Mouse (Mus musculus): ENCODE measurements around the gene 1700057G04Rik.

DNA sequence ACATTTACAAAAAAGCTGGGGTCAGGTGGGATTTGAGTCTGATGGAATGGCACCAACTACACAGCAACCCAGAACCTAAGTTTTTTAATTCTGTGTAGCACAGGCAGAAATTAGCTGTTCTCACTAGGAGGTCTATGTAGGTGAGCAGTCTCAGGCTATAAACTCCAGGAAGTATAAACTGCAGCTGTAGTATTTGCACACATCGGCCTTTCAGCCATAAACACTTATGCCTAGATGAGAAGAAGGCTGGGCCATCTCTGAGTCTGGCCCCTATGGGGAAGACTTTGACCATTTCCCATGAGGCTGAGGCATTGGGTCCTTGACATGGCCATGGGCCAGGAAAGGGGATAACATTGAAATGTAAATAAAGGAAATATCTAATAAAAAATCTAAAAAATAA lies 76.7 kb downstream of the 1700057G04Rik start:
- TF ChIP-seq RCOR1 (IDR thresholded peaks at IDR 0.05; ENCODE audit: low read depth, low read length) (no peak), MYC (IDR thresholded peaks at IDR 0.05; ENCODE audit: low read depth, low read length) (no peak), GATA1 (IDR thresholded peaks at IDR 0.05; ENCODE audit: low read depth, low read length) (no peak)
